Mouse (Mus musculus): ENCODE results near the gene Aldh2. TPM values are rescaled to one million over a fixed set of nuclear protein-coding genes. Genes with fewer than 3 reads are reported as not detected.
"Not testable (repeated sequence)": the region's sequence is repeated elsewhere in the genome, so short reads cannot be mapped to it uniquely, and the experiment has no call there.

Gene Aldh2
- polyA plus RNA-seq (2015; fragmentation: Nextera tagmentation; extraction: Ambion mirVana): 97.5 and 97.8 TPM in 2 replicates

DNA sequence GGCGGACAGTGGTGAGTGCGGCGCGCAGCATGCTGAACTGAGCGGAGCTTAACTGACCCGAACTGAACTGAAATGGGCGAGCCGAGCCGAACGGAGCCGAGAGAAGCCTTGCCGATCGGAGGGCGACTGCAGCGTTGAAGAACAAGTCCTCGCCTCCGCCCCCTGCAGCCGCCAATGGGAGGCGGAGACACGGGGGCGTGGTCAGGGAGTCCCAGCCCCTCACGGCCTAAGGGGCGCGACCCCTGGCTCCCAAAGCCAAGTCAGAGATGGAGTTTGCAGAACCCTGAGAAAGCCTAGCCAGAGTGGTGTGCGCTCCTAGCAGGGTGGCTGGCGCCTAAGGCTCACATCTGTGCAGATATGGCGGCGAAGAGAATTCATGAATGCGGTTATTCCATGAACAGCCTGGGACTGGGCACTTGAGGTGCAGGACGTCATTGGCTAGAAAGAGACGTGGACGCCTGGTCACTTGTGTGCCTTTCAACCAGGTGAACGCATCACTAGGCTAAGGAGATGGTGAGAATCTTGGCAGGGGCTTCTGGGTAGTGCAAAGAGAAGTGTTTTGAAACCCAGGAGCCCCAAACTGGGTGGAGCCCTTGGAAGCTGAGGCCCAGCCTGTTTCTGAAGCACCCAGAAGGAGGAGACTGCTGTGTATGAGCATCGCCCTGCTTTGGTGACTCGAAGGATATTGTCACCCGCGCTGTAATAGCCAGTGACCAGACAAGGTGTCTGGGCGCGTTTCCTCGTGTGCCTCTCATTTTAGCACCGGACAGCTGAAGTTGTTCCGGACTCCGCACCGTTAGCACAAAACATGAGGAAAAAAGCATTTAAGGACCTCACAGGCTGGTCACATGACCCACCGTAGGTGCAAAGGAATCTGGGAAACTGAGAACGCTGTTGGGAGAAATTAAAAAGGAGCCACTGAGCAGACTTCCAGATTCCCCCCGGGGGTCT lies at the start of gene Aldh2:
Gene Aldh2, minus strand, starts transcription at position 374 of the 951 bp plus-strand sequence.
- no peaks in the 10 kb centered on the region for H3K9me3 ChIP-seq
- peaks cover 19% of the 10 kb centered on the region for H3K4me1 ChIP-seq
- H3K27me3 ChIP-seq: no peaks in the 10 kb centered on the region
- H3K4me3 ChIP-seq: peak within 1 kb of the TSS; percentile 67
- peak within 1 kb of the TSS; percentile 98 for H3K4me2 ChIP-seq (replicated peaks)
- no peaks in the 10 kb centered on the region for H3K36me3 ChIP-seq
- WGBS: 1% methylated on average over 47 of the region's 47 CpGs
- peak; percentile 82 for ATAC-seq (replicated peaks)
- peak within 1 kb of the TSS; percentile 57 for H3K9ac ChIP-seq (replicated peaks)
- H3K27ac ChIP-seq (replicated peaks): peak within 1 kb of the TSS; percentile 73

DNA sequence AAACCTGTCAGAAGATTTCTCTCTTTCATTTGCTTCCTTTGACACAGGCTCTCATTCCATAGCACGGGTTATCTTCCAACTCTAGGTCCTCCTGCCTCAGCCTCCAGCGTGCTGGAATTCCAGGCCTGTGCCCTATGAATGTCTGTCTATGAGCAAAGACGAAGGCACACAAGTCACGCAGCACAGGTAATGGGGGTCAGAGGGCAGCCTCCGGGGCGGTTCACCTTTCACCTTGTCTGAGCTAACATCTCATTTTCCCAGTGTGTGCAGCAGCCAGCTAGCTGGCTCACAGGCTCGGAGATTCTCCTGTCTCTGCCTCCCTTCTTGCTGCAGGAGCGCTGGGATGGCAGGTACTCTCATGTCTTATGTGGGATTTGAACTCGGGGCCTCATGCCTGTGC lies 46.0 kb upstream of the Aldh2 start:
- WGBS: 91% methylated on average over 9 of the region's 9 CpGs
- H3K27ac ChIP-seq (replicated peaks): no peak overlapping the region
- H3K4me2 ChIP-seq (replicated peaks): no peak overlapping the region
- ATAC-seq (replicated peaks): no peak
- H3K9ac ChIP-seq (replicated peaks): no peak overlapping the region
- no peak overlapping the region for H3K4me3 ChIP-seq
- no peaks in the 10 kb centered on the region for H3K36me3 ChIP-seq
- H3K27me3 ChIP-seq: no peaks in the 10 kb centered on the region
- H3K4me1 ChIP-seq: no peaks in the 10 kb centered on the region
- no peaks in the 10 kb centered on the region for H3K9me3 ChIP-seq

DNA sequence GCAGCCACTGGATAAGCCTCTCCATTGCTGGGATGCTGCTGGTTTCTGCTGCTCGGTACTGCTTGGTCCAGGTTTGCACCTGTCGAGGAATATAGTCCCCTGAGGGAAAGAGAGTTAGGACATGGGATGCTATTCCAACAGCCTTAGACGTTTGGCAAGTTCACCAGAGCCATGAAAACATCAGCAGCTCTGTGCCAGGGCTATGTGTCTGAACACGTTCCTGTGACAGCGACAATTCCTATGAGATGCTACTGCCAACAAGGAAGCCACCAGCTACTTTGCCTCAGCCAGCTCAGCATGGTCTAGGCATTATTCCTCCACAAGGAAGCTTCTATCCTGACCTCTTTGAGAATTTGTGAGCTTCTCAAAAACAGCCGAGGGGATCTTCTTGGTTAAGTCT lies 43.7 kb upstream of the Aldh2 start:
- ATAC-seq (replicated peaks): no peak
- H3K9me3 ChIP-seq: no peaks in the 10 kb centered on the region
- 87% methylated on average over 6 of the region's 6 CpGs for WGBS
- no peak overlapping the region for H3K4me2 ChIP-seq (replicated peaks)
- no peak overlapping the region for H3K27ac ChIP-seq (replicated peaks)
- H3K4me3 ChIP-seq: no peak overlapping the region
- H3K36me3 ChIP-seq: no peaks in the 10 kb centered on the region
- no peaks in the 10 kb centered on the region for H3K4me1 ChIP-seq
- H3K9ac ChIP-seq (replicated peaks): no peak overlapping the region
- no peaks in the 10 kb centered on the region for H3K27me3 ChIP-seq

DNA sequence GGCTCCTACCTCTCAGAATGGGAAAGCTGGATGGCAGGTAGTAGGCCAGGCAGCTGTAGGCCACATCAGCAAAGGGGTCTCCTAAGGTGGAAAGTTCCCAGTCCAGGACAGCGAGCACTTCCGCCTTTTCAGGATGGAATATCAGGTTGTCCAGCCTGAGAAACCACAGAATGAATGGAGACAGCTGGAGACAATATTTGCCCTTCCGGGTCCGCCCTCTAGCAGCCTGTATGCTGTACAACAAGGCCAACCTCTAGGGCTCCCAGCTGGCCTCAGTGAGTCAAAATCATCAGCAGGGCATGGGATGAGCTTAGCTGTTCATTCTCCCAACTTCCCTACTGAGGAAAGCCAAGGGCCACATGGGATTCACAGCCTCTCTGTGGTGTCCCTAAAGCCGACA lies 41.0 kb upstream of the Aldh2 start:
- Histone ChIP-seq H3K9me3 (no peaks in the 10 kb centered on the region), H3K4me1 (no peaks in the 10 kb centered on the region), H3K27ac (replicated peaks) (no peak overlapping the region), H3K27me3 (no peaks in the 10 kb centered on the region), H3K4me3 (no peak overlapping the region), H3K4me2 (replicated peaks) (no peak overlapping the region), H3K9ac (replicated peaks) (no peak overlapping the region), H3K36me3 (no peaks in the 10 kb centered on the region)
- ATAC-seq (replicated peaks): no peak
- WGBS: 92% methylated on average over 5 of the region's 5 CpGs

DNA sequence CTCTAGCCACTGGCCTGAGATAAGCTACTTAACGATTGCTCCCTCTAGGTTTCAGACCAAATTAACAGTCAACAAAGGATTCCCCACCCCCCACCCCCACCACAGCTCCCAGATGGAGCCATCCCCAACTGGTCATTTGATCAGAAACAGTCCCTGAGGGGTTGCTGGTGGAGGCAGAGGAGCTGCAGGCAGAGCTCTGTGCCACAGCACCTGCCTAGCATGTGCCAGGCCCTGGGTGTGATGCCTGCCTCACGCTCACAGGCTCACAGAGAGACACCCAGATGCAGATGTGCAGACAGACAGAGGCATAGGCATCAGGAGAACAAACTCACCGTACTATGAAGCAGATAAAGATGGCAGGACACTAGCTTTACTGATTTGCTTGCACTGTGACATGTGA lies 39.2 kb upstream of the Aldh2 start:
- H3K36me3 ChIP-seq: no peaks in the 10 kb centered on the region
- no peaks in the 10 kb centered on the region for H3K27me3 ChIP-seq
- H3K27ac ChIP-seq (replicated peaks): no peak overlapping the region
- ATAC-seq (replicated peaks): no peak
- no peak overlapping the region for H3K4me2 ChIP-seq (replicated peaks)
- no peak overlapping the region for H3K9ac ChIP-seq (replicated peaks)
- no peak overlapping the region for H3K4me3 ChIP-seq
- 42% methylated on average over 3 of the region's 3 CpGs for WGBS
- H3K4me1 ChIP-seq: no peaks in the 10 kb centered on the region
- H3K9me3 ChIP-seq: no peaks in the 10 kb centered on the region

DNA sequence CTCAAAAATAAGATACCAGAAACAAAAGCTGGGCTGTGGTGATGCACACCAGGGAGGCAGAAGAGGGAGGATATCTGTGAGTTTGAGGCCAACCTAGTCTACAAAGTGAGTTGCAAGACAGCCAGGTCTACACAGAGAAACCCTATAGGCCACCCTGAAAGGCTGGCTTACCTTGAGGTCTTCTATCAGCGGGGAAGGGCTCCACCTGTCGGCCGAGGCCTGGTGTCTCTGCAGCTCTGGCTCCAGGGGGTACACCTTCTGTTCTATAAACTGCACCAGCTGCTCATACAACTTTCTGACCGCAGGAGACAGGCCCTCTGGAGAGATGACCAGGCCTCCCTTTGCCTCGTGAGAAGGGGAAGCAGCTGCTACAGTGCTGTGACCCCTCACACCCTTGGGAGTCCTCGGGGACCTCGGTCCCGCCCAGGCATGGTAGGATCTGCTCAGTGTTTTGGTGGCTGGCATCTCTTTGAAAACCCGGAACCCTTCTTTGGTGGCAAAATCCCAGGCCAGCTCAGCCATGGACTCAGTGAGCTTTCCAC lies 37.6 kb upstream of the Aldh2 start:
- H3K4me1 ChIP-seq; ATAC-seq (replicated peaks); H3K27ac ChIP-seq (replicated peaks); H3K36me3 ChIP-seq; H3K27me3 ChIP-seq; H3K4me2 ChIP-seq (replicated peaks); H3K9ac ChIP-seq (replicated peaks); H3K9me3 ChIP-seq; H3K4me3 ChIP-seq: not testable (repeated sequence)
- WGBS: 72% methylated on average over 9 of the region's 9 CpGs

DNA sequence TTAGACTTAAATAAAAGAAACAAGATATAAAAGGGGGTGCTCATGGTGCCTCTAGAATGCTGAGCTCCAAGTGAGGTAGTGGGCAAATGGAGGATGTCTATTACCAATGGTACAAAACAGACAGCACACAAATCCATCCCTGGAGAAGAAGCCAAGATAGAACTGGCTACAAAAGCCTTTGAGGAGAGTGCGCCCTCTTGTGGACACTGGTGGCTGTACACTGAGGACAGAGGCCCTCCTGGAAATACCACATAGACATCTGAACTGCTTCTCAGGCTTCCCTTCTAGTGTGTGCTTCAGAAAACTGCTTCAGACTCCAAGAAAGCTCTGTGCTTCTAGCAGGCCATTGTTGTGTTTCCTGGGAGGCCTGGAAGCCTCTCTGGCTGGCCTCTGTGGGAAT lies 34.2 kb upstream of the Aldh2 start:
- H3K36me3 ChIP-seq: no peaks in the 10 kb centered on the region
- no peak for ATAC-seq (replicated peaks)
- H3K4me1 ChIP-seq: no peaks in the 10 kb centered on the region
- no peak overlapping the region for H3K9ac ChIP-seq (replicated peaks)
- H3K4me2 ChIP-seq (replicated peaks): no peak overlapping the region
- no peak overlapping the region for H3K27ac ChIP-seq (replicated peaks)
- WGBS: 6% methylated on average over 1 of the region's 1 CpGs
- no peak overlapping the region for H3K4me3 ChIP-seq
- no peaks in the 10 kb centered on the region for H3K27me3 ChIP-seq
- no peaks in the 10 kb centered on the region for H3K9me3 ChIP-seq

DNA sequence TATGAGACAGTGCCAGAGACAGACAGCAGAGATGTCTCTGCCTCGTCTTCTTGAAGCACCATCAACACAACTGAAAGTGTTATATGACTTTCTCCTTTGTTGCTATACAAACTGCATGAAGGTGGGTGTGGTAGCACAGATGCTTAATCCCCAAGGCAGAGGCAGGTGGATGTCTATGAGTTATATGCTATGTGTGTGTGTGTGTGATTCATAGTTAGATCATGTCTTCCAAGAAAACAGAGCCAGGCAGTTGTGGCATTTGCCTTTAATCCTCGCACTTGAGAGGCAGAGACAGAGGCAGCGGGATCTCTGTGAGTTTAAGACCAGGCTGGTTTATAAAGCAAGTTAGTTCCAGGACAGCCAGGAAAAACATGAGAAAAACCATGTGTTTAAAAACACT lies 29.6 kb upstream of the Aldh2 start:
- no peaks in the 10 kb centered on the region for H3K9me3 ChIP-seq
- H3K4me3 ChIP-seq: no peak overlapping the region
- no peak overlapping the region for H3K9ac ChIP-seq (replicated peaks)
- H3K27ac ChIP-seq (replicated peaks): no peak overlapping the region
- no peaks in the 10 kb centered on the region for H3K36me3 ChIP-seq
- no peak for ATAC-seq (replicated peaks)
- H3K27me3 ChIP-seq: no peaks in the 10 kb centered on the region
- 89% methylated on average over 3 of the region's 3 CpGs for WGBS
- H3K4me2 ChIP-seq (replicated peaks): no peak overlapping the region
- H3K4me1 ChIP-seq: peaks cover 10% of the 10 kb centered on the region

DNA sequence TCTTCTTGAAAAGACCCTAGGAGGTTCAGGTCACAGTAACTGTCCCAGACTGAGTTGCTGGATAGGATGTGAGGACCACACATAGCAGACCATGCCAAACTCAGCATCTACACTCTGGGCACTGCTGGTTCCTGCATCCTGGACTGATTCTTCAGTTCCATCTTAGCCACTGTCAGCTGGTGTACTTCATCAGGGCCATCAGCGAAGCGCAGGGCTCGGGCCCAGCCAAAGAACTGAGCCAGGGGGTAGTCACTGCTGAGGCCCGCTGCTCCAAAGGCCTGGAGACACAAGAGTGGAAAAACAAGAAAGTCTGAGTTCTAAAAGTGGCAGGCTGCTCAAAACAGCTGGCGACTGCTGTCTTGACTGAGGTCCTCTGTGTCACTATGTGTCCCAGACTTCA lies 27.5 kb upstream of the Aldh2 start:
- peaks cover 10% of the 10 kb centered on the region for H3K4me1 ChIP-seq
- no peak overlapping the region for H3K4me3 ChIP-seq
- no peak overlapping the region for H3K4me2 ChIP-seq (replicated peaks)
- H3K9ac ChIP-seq (replicated peaks): no peak overlapping the region
- ATAC-seq (replicated peaks): no peak
- H3K9me3 ChIP-seq: no peaks in the 10 kb centered on the region
- H3K27me3 ChIP-seq: no peaks in the 10 kb centered on the region
- H3K36me3 ChIP-seq: no peaks in the 10 kb centered on the region
- WGBS: 94% methylated on average over 5 of the region's 5 CpGs
- H3K27ac ChIP-seq (replicated peaks): no peak overlapping the region

DNA sequence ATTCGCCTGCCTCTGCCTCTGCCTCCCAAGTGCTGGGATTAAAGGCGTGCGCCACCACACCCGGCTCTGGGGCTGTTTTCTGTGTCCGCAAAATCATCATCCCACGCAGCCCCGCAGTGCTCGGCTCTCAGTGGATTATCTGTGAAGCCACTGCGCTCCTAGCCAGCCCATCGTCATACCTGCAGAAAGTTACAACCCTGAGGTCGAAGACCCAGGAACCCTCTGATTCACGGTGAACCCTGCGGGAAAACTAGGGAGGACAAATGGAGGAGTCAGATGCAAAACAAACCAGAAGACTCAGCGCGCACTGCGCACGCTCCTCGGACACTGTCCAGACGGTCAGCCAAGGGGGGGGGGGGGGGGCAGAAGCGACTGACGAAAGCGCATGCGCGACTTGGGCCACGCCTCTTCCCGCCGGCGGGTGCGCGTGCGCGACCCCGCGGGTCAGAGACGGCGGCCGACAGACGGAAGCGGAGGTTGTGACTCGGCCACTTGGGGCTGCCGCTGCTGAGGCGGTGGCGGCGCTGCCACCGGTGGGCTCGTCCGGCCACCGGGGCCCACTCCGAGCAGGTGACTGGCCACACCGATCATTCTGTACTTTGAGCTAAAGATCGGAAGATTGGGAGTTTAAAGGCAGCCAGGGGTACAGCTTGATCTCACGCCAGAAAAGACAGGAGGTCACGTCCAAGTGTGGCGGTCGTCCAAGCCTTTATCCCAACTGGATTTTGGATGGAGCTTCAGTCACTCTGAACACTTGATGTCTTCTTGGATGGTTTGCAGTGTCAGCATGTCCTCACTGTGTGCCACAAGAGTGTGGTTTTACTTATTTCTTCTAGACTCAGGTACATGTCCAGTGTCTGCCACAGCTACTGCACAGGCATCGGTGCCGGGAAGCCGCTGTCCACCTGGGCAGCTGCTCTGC lies 25.2 kb upstream of the Aldh2 start, which contains the start of gene Acad12:
Gene Acad12, minus strand, starts transcription at position 347 of the 922 bp plus-strand sequence.
- H3K9me3 ChIP-seq: no peaks in the 10 kb centered on the region
- peak; percentile 84 for ATAC-seq (replicated peaks)
- peak within 1 kb of the TSS; percentile 75 for H3K4me2 ChIP-seq (replicated peaks)
- peak within 1 kb of the TSS; percentile 76 for H3K27ac ChIP-seq (replicated peaks)
- under 1% methylated on average over 58 of the region's 58 CpGs for WGBS
- H3K9ac ChIP-seq (replicated peaks): peak within 1 kb of the TSS; percentile 84
- no peaks in the 10 kb centered on the region for H3K36me3 ChIP-seq
- H3K27me3 ChIP-seq: no peaks in the 10 kb centered on the region
- H3K4me1 ChIP-seq: peaks cover 10% of the 10 kb centered on the region
- H3K4me3 ChIP-seq: peak within 1 kb of the TSS; percentile 88

DNA sequence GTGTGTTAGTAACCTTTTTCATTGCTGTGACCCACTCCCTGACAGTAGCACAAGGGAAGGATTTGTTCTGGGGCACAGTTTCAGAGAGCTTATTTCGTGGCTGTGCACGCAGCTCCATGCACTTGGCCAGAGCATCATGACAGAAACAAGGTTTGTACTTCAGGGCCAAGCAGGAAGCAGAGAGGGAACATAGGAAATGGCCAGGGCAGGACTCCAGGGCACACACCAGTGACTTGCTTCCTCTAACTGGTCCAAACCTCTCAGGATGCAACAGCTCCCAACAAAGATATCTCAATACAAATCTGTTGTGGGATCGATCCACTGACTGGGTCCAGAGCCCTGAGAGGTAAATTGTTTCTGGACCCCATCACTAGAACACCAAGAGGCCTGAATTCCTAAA lies 21.3 kb upstream of the Aldh2 start:
- not testable (repeated sequence) for H3K4me2 ChIP-seq (replicated peaks); H3K9ac ChIP-seq (replicated peaks); H3K4me3 ChIP-seq; H3K27me3 ChIP-seq; H3K9me3 ChIP-seq; ATAC-seq (replicated peaks); H3K4me1 ChIP-seq; H3K36me3 ChIP-seq; H3K27ac ChIP-seq (replicated peaks)
- WGBS: 87% methylated on average over 3 of the region's 3 CpGs

DNA sequence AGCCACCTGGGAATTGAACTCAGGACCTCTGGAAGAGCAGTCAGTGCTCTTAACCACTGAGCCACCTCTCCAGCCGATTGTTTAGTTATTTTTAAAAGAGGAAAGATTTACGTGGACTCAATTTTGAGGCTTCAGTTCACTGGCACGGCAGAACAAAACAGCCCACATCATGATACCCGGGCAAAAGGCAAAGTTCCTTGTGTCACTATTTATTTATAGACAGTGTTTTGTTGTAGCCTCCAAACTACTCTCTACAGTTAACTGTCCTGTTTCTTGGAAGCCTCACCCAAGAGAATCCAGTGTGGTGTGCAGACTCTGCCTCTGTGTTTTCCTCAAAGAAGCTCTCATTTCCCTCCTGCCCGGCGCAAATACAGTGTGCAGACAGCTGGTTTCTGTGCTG lies 18.4 kb upstream of the Aldh2 start:
- no peaks in the 10 kb centered on the region for H3K9me3 ChIP-seq
- no peaks in the 10 kb centered on the region for H3K4me1 ChIP-seq
- H3K4me2 ChIP-seq (replicated peaks): no peak overlapping the region
- no peak for ATAC-seq (replicated peaks)
- WGBS: 86% methylated on average over 6 of the region's 6 CpGs
- H3K27ac ChIP-seq (replicated peaks): no peak overlapping the region
- H3K4me3 ChIP-seq: no peak overlapping the region
- no peak overlapping the region for H3K9ac ChIP-seq (replicated peaks)
- H3K36me3 ChIP-seq: no peaks in the 10 kb centered on the region
- H3K27me3 ChIP-seq: no peaks in the 10 kb centered on the region

Data from forebrain, embryonic 15.5 days (tissue).